Mouse (Mus musculus): ENCODE measurements around the gene Gm20390.

DNA sequence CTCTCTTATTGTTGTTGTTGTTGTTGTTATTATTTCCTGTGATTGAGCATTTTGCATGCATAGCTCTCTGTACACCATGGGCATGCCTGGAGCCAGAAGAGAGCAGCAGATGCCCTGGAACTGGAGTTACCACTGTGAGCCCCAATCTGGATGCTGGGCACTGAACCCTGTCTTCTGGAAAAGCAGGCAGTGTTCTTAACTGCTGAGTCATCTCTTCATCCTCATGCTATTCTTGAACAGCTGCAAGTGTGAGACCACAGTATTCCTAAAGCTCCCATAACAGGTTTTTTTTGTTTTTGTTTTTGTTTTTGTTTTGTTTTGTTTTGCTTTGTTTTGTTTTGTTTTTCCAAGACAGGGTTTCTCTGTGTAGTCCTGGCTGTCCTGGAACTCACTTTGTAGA is 18.2 kb upstream of the Gm20390 start:
- no peak for TF ChIP-seq GATA1 (IDR thresholded peaks at IDR 0.05; ENCODE audit: borderline replicate concordance, low read length)
- TF ChIP-seq FLI1 (IDR thresholded peaks at IDR 0.05; ENCODE audit: low read length), result no peak

Data from megakaryocyte, embryonic 14.5 days (primary cell).